Mouse (Mus musculus): ENCODE measurements around the gene Ttll12.

DNA sequence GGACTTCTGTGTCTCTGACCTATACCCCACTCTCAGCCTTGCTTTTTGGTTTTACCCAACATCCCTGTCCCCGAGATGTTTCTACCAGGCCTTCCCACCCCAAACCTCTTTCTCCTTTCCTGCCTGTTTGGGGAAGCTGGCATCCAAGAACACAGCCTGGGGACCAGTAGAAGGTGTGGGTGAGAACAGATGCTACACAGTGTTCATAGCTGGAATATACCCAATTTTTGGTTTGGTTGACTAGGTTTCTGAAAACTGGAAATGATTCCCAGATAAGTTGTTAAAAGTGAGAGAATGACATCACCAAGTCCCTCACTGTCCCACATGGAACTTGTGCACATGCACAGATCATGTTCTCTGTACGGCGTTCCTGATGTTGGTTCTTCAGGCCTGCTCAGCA is 20.3 kb upstream of the Ttll12 start:
- TF ChIP-seq NRF1 (IDR thresholded peaks at IDR 0.05; ENCODE audit: insufficient read depth, low read depth, low read length, poor library complexity, severe bottlenecking) (no peak), ZNF384 (IDR thresholded peaks at IDR 0.05; ENCODE audit: low read depth, low read length) (no peak), TCF12 (IDR thresholded peaks at IDR 0.05; ENCODE audit: low read depth, low read length) (no peak), CTCF (IDR thresholded peaks at IDR 0.05 in 2 of 3, conservative IDR thresholded peaks at IDR 0.05 in 1 of 3; ENCODE audit: control insufficient read depth in 1 of 3, insufficient read depth in 1 of 3, low read depth in 2 of 3, low read length in 3 of 3, poor library complexity in 1 of 3, severe bottlenecking in 1 of 3) (no peak), TBP (IDR thresholded peaks at IDR 0.05; ENCODE audit: low read depth, low read length) (no peak), EP300 (IDR thresholded peaks at IDR 0.05; ENCODE audit: low read depth in 1 of 2, low read length in 2 of 2) (no peak), RCOR1 (IDR thresholded peaks at IDR 0.05; ENCODE audit: low read depth, low read length) (no peak), POLR2A (IDR thresholded peaks at IDR 0.05; ENCODE audit: control insufficient read depth in 1 of 2, insufficient read depth in 1 of 2, low read depth in 1 of 2, low read length in 2 of 2, poor library complexity in 1 of 2) (no peak), NELFE (IDR thresholded peaks at IDR 0.05; ENCODE audit: low read depth, low read length) (no peak), ETS1 (IDR thresholded peaks at IDR 0.05; ENCODE audit: low read depth, low read length) (no peak), USF1 (IDR thresholded peaks at IDR 0.05; ENCODE audit: low read depth, low read length) (no peak), UBTF (IDR thresholded peaks at IDR 0.05; ENCODE audit: borderline replicate concordance, insufficient read depth, low read depth, low read length) (no peak), SIN3A (IDR thresholded peaks at IDR 0.05; ENCODE audit: low read length) (no peak)
